Mouse (Mus musculus) spleen, adult 2 months (tissue): ENCODE data around the gene Sytl1.

Source experiments
- CTCF ChIP-seq: fragments of 200-500 bp; IDR thresholded peaks from 2 replicates; pipeline ENCODE4 v1.5.1; 2011; ENCODE audit warnings: mild to moderate bottlenecking, inconsistent platforms; ENCODE audit not compliant: insufficient read depth, insufficient read length, insufficient replicate concordance; ENCODE audit errors: extremely low read depth
- POLR2A ChIP-seq: fragments of 200-500 bp; IDR thresholded peaks from 2 replicates; pipeline ENCODE4 v1.6.1; 2011; ENCODE audit warnings: low read depth, low read length, inconsistent platforms

- no peak for TF ChIP-seq CTCF
- no peak for TF ChIP-seq POLR2A
Measured at GRCm38 (mm10) chr4:133242710-133243109, 20.2 kb downstream of the Sytl1 start.
